Mouse (Mus musculus) hematopoietic multipotent progenitor cell, adult 10-12 weeks (in vitro differentiated cells): ENCODE data around the gene Pif1. TPM values are rescaled to one million over a fixed set of nuclear protein-coding genes. Genes with fewer than 3 reads are reported as not detected.

Experiments
- polyA plus RNA-seq: library from polyadenylated mRNA; stranded (reverse); fragments of >175 nt; gene quantifications from 2 replicates; pipeline ENCODE4 v1.2.3, GENCODE M21; 2012; ENCODE audit warnings: low replicate concordance

The Pif1 gene
- polyA plus RNA-seq: 3.5 and 3.7 TPM in 2 replicates

GRCm38 (mm10) chr9:65586406-65587269 lies at the start of gene Pif1:
Gene Pif1, plus strand, starts transcription at chr9:65587160.

GRCm38 (mm10) chr9:65579781-65580371 lies 7.1 kb upstream of the Pif1 start, which contains the start of gene Plekho2:
Gene Plekho2, minus strand, starts transcription at chr9:65580040.

GRCm38 (mm10) chr9:65629025-65629766 lies 42.2 kb downstream of the Pif1 start, which contains the start of gene Rbpms2:
Gene Rbpms2, plus strand, starts transcription at chr9:65629648.

Other genes with a start within 250 kb of the Pif1 start
- 19.0 and 54.3 TPM in 2 replicates for gene Pdcd7, start 241.1 kb upstream of the Pif1 start, polyA plus RNA-seq
- 0.43 and 0.84 TPM in 2 replicates for gene Ubap1l, start 226.1 kb upstream of the Pif1 start, polyA plus RNA-seq
- gene Kbtbd13, start 195.5 kb upstream of the Pif1 start, polyA plus RNA-seq: 0.03 TPM in 1 of 2 replicates, not detected in the other
- 1.4 and 1.5 TPM in 2 replicates for gene Rasl12, start 188.7 kb upstream of the Pif1 start, polyA plus RNA-seq
- not detected in 2 replicates for gene Slc51b, start 164.2 kb upstream of the Pif1 start, polyA plus RNA-seq
- gene Mtfmt, start 151.4 kb upstream of the Pif1 start, polyA plus RNA-seq: 11.1 and 17.8 TPM in 2 replicates
- gene Spg21, start 126.2 kb upstream of the Pif1 start, polyA plus RNA-seq: 40.1 and 57.2 TPM in 2 replicates
- not detected in 2 replicates for gene Ankdd1a, start 67.0 kb upstream of the Pif1 start, polyA plus RNA-seq
- 44.8 and 116 TPM in 2 replicates for gene Plekho2, start 7.1 kb upstream of the Pif1 start, polyA plus RNA-seq
- 1.2 and 1.4 TPM in 2 replicates for gene Rbpms2, start 42.5 kb downstream of the Pif1 start, polyA plus RNA-seq
- gene Oaz2, start 80.8 kb downstream of the Pif1 start, polyA plus RNA-seq: 74.6 and 178 TPM in 2 replicates
- gene Zfp609, start 240.4 kb downstream of the Pif1 start, polyA plus RNA-seq: 10.9 and 38.0 TPM in 2 replicates